Mouse (Mus musculus): ENCODE measurements around the gene Tmem234. TPM values are rescaled to one million over a fixed set of nuclear protein-coding genes. Genes with fewer than 3 reads are reported as not detected.
"Not testable (repeated sequence)": the region's sequence is repeated elsewhere in the genome, so short reads cannot be mapped to it uniquely, and the experiment has no call there.

Tmem234 gene
- polyA plus RNA-seq (2014; fragmentation: Nextera tagmentation; extraction: Ambion mirVana), result 177 and 195 TPM in 2 replicates

DNA sequence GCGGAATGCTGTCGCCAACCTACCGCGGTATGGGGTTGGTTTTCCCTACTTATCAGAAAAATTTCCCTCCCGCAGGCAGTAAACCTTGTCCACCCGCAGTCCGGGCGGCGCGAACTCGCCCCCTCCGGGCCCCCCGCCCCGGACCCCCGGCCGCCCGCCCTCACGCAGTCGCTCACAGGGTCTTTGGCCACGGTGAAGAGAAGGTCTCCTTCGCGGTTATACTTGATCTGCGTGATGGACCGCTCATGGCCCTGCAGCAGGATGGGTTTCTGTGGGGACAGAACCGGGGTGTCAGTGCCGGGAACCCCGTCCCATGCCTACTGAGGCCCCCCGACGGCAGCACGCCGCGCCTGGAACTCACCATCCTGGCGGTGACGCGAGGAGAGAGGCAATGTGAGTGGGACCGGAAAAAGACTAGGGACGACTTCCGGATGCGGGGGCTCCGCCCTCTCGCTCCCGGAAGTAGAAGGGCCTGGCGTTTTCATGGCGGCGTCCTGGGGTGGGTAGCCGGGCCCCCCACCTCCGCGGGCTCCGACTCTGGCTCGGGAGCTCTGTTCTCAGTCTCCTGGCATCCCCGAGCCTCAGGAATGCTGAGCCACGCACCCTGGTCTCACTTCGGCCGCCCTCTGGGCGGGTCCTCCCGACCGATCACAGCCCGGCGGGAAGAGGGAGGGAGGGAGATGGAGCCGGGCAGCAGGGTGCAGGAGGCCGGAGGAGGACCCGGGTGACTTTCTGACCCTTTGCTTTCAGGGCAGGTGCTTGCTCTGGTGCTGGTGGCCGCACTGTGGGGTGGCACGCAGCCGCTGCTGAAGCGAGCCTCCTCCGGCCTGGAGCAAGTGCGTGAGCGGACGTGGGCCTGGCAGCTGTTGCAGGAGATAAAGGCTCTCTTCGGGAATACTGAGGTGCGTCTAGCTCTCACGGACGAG is at the start of gene Tmem234, which contains the start of gene Eif3i:
TSS of gene Tmem234 (plus strand) at position 436 of the 926 bp plus-strand sequence.
TSS of gene Eif3i (minus strand) at position 416 of the 926 bp plus-strand sequence.
- H3K9ac ChIP-seq (ENCODE audit: low read depth, low read length), result peak within 1 kb of the TSS; percentile 96
- DNase-seq (ENCODE audit: low spot score) (peak; percentile 88), ATAC-seq (ENCODE audit: low FRiP score) (peak; percentile 84)
- H3K27me3 ChIP-seq (ENCODE audit: control insufficient read depth, insufficient read depth, low read length), result no peaks in the 10 kb centered on the region
- no peaks in the 10 kb centered on the region for H3K9me3 ChIP-seq (ENCODE audit: control insufficient read depth, low read length)
- WGBS, result under 1% methylated on average over 70 of the region's 74 CpGs
- peak within 1 kb of the TSS; percentile 71 for H3K27ac ChIP-seq (ENCODE audit: low read depth, low read length)
- H3K36me3 ChIP-seq (ENCODE audit: control insufficient read depth, insufficient read depth, low read length), result no peaks in the 10 kb centered on the region
- peak within 1 kb of the TSS; percentile 81 for H3K4me2 ChIP-seq (replicated peaks; ENCODE audit: low read depth, low read length)
- peak within 1 kb of the TSS; percentile 100 for H3K4me3 ChIP-seq (ENCODE audit: low read depth, low read length)
- peaks cover 12% of the 10 kb centered on the region; the same call in 1 of the 2 replicates for H3K4me1 ChIP-seq (replicated peaks; ENCODE audit: control insufficient read depth, insufficient read depth, low read length)

DNA sequence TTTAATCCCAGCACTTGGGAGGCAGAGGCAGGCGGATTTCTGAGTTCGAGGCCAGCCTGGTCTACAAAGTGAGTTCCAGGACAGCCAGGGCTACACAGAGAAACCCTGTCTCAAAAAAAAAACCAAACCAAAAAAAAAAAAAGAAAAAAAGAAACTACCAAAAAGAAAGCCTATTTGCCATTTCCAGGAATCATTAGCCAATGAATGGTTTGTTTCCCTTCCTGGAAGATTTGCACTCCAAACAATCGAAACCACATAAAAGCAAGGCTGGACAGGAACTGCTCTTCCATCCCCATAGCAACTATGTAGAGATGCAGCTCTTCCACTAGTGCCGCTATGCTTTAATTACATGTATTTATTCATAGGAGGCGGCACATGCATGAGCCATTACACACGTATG is 46.0 kb upstream of the Tmem234 start:
- not testable (repeated sequence) for DNase-seq (ENCODE audit: low spot score); H3K27me3 ChIP-seq (ENCODE audit: control insufficient read depth, insufficient read depth, low read length); H3K9ac ChIP-seq (ENCODE audit: low read depth, low read length); H3K36me3 ChIP-seq (ENCODE audit: control insufficient read depth, insufficient read depth, low read length); H3K4me3 ChIP-seq (ENCODE audit: low read depth, low read length); ATAC-seq (ENCODE audit: low FRiP score); H3K27ac ChIP-seq (ENCODE audit: low read depth, low read length); H3K4me1 ChIP-seq (replicated peaks; ENCODE audit: control insufficient read depth, insufficient read depth, low read length); H3K9me3 ChIP-seq (ENCODE audit: control insufficient read depth, low read length); H3K4me2 ChIP-seq (replicated peaks; ENCODE audit: low read depth, low read length)
- WGBS, result 64% methylated on average over 4 of the region's 6 CpGs

DNA sequence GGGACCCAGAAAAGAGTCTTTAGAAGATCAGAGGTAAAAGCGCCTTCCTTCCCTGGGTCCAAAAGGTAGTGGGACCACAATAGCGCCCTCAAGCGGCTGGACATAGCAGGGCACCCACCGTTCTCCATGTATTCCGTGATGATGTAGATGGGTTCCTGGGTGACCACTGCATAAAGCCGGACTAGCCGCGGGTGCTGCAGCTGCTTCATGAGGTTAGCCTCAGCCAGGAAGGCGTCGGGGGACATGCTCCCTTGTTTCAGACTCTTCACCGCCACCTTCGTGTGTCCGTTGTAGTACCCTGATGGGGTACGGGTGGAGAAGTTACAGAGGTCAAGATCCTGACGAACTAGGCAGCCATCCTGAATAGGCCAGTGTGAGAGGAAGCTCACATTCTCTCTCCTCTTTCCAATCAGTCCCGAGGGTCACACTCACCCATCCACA is 45.0 kb upstream of the Tmem234 start:
- Histone ChIP-seq H3K4me3 (ENCODE audit: low read depth, low read length) (peak overlapping the region; percentile 35), H3K4me1 (replicated peaks; ENCODE audit: control insufficient read depth, insufficient read depth, low read length) (no peaks in the 10 kb centered on the region), H3K27me3 (ENCODE audit: control insufficient read depth, insufficient read depth, low read length) (no peaks in the 10 kb centered on the region), H3K27ac (ENCODE audit: low read depth, low read length) (no peak overlapping the region), H3K9ac (ENCODE audit: low read depth, low read length) (peak overlapping the region; percentile 44; the same call in 1 of the 2 replicates), H3K9me3 (ENCODE audit: control insufficient read depth, low read length) (no peaks in the 10 kb centered on the region), H3K4me2 (replicated peaks; ENCODE audit: low read depth, low read length) (peak overlapping the region; percentile 79), H3K36me3 (ENCODE audit: control insufficient read depth, insufficient read depth, low read length) (no peaks in the 10 kb centered on the region)
- DNase-seq (ENCODE audit: low spot score) (peak; percentile 68), ATAC-seq (ENCODE audit: low FRiP score) (no peak; the same call in 1 of the 2 replicates)
- 2% methylated on average over 16 of the region's 16 CpGs for WGBS

- no peaks in the 10 kb centered on the region for H3K4me1 ChIP-seq (replicated peaks; ENCODE audit: control insufficient read depth, insufficient read depth, low read length)
- no peaks in the 10 kb centered on the region for H3K9me3 ChIP-seq (ENCODE audit: control insufficient read depth, low read length)
- DNase-seq (ENCODE audit: low spot score) (peak; percentile 39), ATAC-seq (ENCODE audit: low FRiP score) (peak; percentile 69)
- H3K36me3 ChIP-seq (ENCODE audit: control insufficient read depth, insufficient read depth, low read length), result no peaks in the 10 kb centered on the region
- under 1% methylated on average over 24 of the region's 24 CpGs for WGBS
- peak overlapping the region; percentile 35 for H3K4me3 ChIP-seq (ENCODE audit: low read depth, low read length)
- no peaks in the 10 kb centered on the region for H3K27me3 ChIP-seq (ENCODE audit: control insufficient read depth, insufficient read depth, low read length)
- H3K4me2 ChIP-seq (replicated peaks; ENCODE audit: low read depth, low read length), result peak overlapping the region; percentile 79
- peak overlapping the region; percentile 44 for H3K9ac ChIP-seq (ENCODE audit: low read depth, low read length)
- H3K27ac ChIP-seq (ENCODE audit: low read depth, low read length), result no peak overlapping the region
Observed at GRCm38 (mm10) chr4:129555862-129556531, 44.5 kb upstream of the Tmem234 start.

GRCm38 (mm10) chr4:129556532-129557223 is 43.8 kb upstream of the Tmem234 start:
- WGBS, result 8% methylated on average over 31 of the region's 33 CpGs
- ATAC-seq (ENCODE audit: low FRiP score) (peak; percentile 74), DNase-seq (ENCODE audit: low spot score) (peak; percentile 94)

GRCm38 (mm10) chr4:129557256-129557808 is 43.1 kb upstream of the Tmem234 start:
- Histone ChIP-seq H3K27ac (ENCODE audit: low read depth, low read length) (no peak overlapping the region), H3K9me3 (ENCODE audit: control insufficient read depth, low read length) (no peaks in the 10 kb centered on the region), H3K9ac (ENCODE audit: low read depth, low read length) (no peak overlapping the region), H3K4me1 (replicated peaks; ENCODE audit: control insufficient read depth, insufficient read depth, low read length) (no peaks in the 10 kb centered on the region), H3K27me3 (ENCODE audit: control insufficient read depth, insufficient read depth, low read length) (no peaks in the 10 kb centered on the region), H3K4me3 (ENCODE audit: low read depth, low read length) (no peak overlapping the region), H3K4me2 (replicated peaks; ENCODE audit: low read depth, low read length) (no peak overlapping the region; the same call in 1 of the 2 replicates), H3K36me3 (ENCODE audit: control insufficient read depth, insufficient read depth, low read length) (no peaks in the 10 kb centered on the region)
- DNase-seq (ENCODE audit: low spot score) (no peak), ATAC-seq (ENCODE audit: low FRiP score) (0 out of 2 replicates have a peak, but pooled peaks have one; percentile 4)
- WGBS, result 79% methylated on average over 9 of the region's 9 CpGs

More at GRCm38 (mm10) chr4:129556532-129557223, 43.8 kb upstream of the Tmem234 start:
- Histone ChIP-seq H3K27ac (ENCODE audit: low read depth, low read length) (no peak overlapping the region), H3K36me3 (ENCODE audit: control insufficient read depth, insufficient read depth, low read length) (no peaks in the 10 kb centered on the region), H3K27me3 (ENCODE audit: control insufficient read depth, insufficient read depth, low read length) (no peaks in the 10 kb centered on the region), H3K4me1 (replicated peaks; ENCODE audit: control insufficient read depth, insufficient read depth, low read length) (no peaks in the 10 kb centered on the region), H3K9ac (ENCODE audit: low read depth, low read length) (peak overlapping the region; percentile 38), H3K4me3 (ENCODE audit: low read depth, low read length) (peak overlapping the region; percentile 35), H3K9me3 (ENCODE audit: control insufficient read depth, low read length) (no peaks in the 10 kb centered on the region), H3K4me2 (replicated peaks; ENCODE audit: low read depth, low read length) (peak overlapping the region; percentile 79)

DNA sequence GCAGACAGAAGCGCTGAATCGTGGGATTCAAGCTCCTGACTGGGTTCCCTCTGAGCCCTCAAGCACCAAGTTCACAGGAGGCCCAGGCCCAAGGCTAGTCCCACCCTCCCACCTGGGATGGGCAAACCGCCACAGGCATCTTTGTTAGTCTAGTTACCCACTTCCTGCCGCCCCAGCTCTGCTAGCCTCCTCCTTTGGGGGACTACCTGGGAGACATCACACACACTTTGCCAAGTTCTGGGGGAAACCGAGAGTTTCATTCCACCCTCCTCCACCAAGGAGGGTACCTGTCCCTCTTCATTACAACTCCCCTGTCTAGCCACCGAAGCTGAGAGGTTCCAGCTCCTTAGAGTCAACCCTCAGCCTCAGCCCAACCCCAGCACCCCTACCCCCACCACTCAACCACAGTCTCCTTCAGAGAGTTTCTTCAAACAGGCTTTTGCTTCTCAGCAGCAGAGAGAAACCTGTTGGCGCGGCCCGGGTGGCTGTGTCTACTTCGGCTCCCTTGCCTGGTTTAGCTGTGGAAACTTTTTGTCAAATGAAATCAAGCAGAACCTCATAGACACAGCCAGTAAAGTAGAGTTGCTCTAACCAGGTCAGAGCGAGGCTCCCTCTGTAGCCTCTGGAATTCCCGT is 42.0 kb upstream of the Tmem234 start:
- H3K27me3 ChIP-seq (ENCODE audit: control insufficient read depth, insufficient read depth, low read length), result no peaks in the 10 kb centered on the region
- H3K4me3 ChIP-seq (ENCODE audit: low read depth, low read length), result no peak overlapping the region
- H3K27ac ChIP-seq (ENCODE audit: low read depth, low read length), result no peak overlapping the region
- H3K36me3 ChIP-seq (ENCODE audit: control insufficient read depth, insufficient read depth, low read length), result no peaks in the 10 kb centered on the region
- no peak overlapping the region for H3K9ac ChIP-seq (ENCODE audit: low read depth, low read length)
- ATAC-seq (ENCODE audit: low FRiP score) (no peak), DNase-seq (ENCODE audit: low spot score) (no peak)
- no peaks in the 10 kb centered on the region for H3K4me1 ChIP-seq (replicated peaks; ENCODE audit: control insufficient read depth, insufficient read depth, low read length)
- 87% methylated on average over 12 of the region's 12 CpGs for WGBS
- H3K9me3 ChIP-seq (ENCODE audit: control insufficient read depth, low read length), result no peaks in the 10 kb centered on the region
- H3K4me2 ChIP-seq (replicated peaks; ENCODE audit: low read depth, low read length), result no peak overlapping the region

Data from hindbrain, embryonic 11.5 days (tissue).